Mouse (Mus musculus): ENCODE data around the gene Dctn3. TPM values are rescaled to one million over a fixed set of nuclear protein-coding genes. Genes with fewer than 3 reads are reported as not detected.

The Dctn3 gene
- polyA plus RNA-seq, 1 experiment: 155 TPM

- peaks cover 48% of the 10 kb centered on the region for H3K27me3 ChIP-seq (ENCODE audit: control insufficient read depth, insufficient read depth, insufficient read length)
- no peak overlapping the region for H3K4me3 ChIP-seq
- no peaks in the 10 kb centered on the region for H3K36me3 ChIP-seq (ENCODE audit: control insufficient read depth, insufficient read depth)
- no peak overlapping the region for H3K4me2 ChIP-seq (ENCODE audit: low read depth)
- TF ChIP-seq POLR2A (IDR thresholded peaks at IDR 0.05; ENCODE audit: insufficient read length, low read depth) (no peak), POLR2AphosphoS2 (IDR thresholded peaks at IDR 0.05; ENCODE audit: insufficient read length, low read depth) (no peak), SRF (IDR thresholded peaks at IDR 0.05; ENCODE audit: control insufficient read depth, insufficient read length, low read depth) (no peak)
- H3ac ChIP-seq (ENCODE audit: control insufficient read depth, insufficient read length): no peak overlapping the region
- H3K79me2 ChIP-seq (ENCODE audit: control insufficient read depth, insufficient read depth): no peaks in the 10 kb centered on the region
These were observed 50.9 kb downstream of the Dctn3 start for GRCm38 (mm10) chr4:41671963-41672480.

GRCm38 (mm10) chr4:41671500-41671899 lies 51.5 kb downstream of the Dctn3 start:
- Histone ChIP-seq H3K79me2 (ENCODE audit: control insufficient read depth, insufficient read depth) (no peaks in the 10 kb centered on the region), H3K27me3 (ENCODE audit: control insufficient read depth, insufficient read depth, insufficient read length) (peaks cover 43% of the 10 kb centered on the region), H3K36me3 (ENCODE audit: control insufficient read depth, insufficient read depth) (no peaks in the 10 kb centered on the region), H3K4me2 (ENCODE audit: low read depth) (no peak overlapping the region), H3ac (ENCODE audit: control insufficient read depth, insufficient read length) (no peak overlapping the region), H3K4me3 (no peak overlapping the region)
- TF ChIP-seq MAX (IDR thresholded peaks at IDR 0.05; ENCODE audit: low read depth): no peak
- no peak for TF ChIP-seq CEBPB (IDR thresholded peaks at IDR 0.05; ENCODE audit: insufficient read depth, poor library complexity, severe bottlenecking)
- TF ChIP-seq E2F4 (IDR thresholded peaks at IDR 0.05; ENCODE audit: insufficient read depth): no peak
- TF ChIP-seq MYOD1 (IDR thresholded peaks at IDR 0.05; ENCODE audit: control insufficient read depth in 1 of 3, insufficient read length in 2 of 3, low read depth in 2 of 3): no peak

GRCm38 (mm10) chr4:41670836-41671235 lies 52.1 kb downstream of the Dctn3 start:
- H3K4me2 ChIP-seq (ENCODE audit: low read depth): no peak overlapping the region
- H3K27me3 ChIP-seq (ENCODE audit: control insufficient read depth, insufficient read depth, insufficient read length): peaks cover 36% of the 10 kb centered on the region
- H3K36me3 ChIP-seq (ENCODE audit: control insufficient read depth, insufficient read depth): no peaks in the 10 kb centered on the region
- no peak overlapping the region for H3K4me3 ChIP-seq
- no peaks in the 10 kb centered on the region for H3K79me2 ChIP-seq (ENCODE audit: control insufficient read depth, insufficient read depth)
- no peak for TF ChIP-seq POLR2AphosphoS2 (IDR thresholded peaks at IDR 0.05; ENCODE audit: insufficient read length, low read depth)
- no peak for TF ChIP-seq REST (IDR thresholded peaks at IDR 0.05; ENCODE audit: insufficient read depth, insufficient read length)
- TF ChIP-seq E2F4 (IDR thresholded peaks at IDR 0.05; ENCODE audit: insufficient read depth): no peak
- no peak for TF ChIP-seq USF1 (IDR thresholded peaks at IDR 0.05; ENCODE audit: low read depth)
- no peak for TF ChIP-seq SRF (IDR thresholded peaks at IDR 0.05; ENCODE audit: control insufficient read depth, insufficient read length, low read depth)
- no peak for TF ChIP-seq TCF3 (IDR thresholded peaks at IDR 0.05; ENCODE audit: insufficient read length, low read depth)
- no peak for TF ChIP-seq POLR2A (IDR thresholded peaks at IDR 0.05; ENCODE audit: insufficient read length, low read depth)
- TF ChIP-seq MYOD1 (IDR thresholded peaks at IDR 0.05; ENCODE audit: control insufficient read depth in 1 of 3, insufficient read length in 2 of 3, low read depth in 2 of 3): no peak
- no peak for TF ChIP-seq TCF12 (IDR thresholded peaks at IDR 0.05; ENCODE audit: insufficient read depth, poor library complexity, severe bottlenecking)
- TF ChIP-seq CEBPB (IDR thresholded peaks at IDR 0.05; ENCODE audit: insufficient read depth, poor library complexity, severe bottlenecking): no peak
- TF ChIP-seq MYOG (IDR thresholded peaks at IDR 0.05; ENCODE audit: control insufficient read depth in 1 of 3, insufficient read depth in 1 of 3, insufficient read length in 2 of 3, low read depth in 2 of 3): no peak
- no peak for TF ChIP-seq MAX (IDR thresholded peaks at IDR 0.05; ENCODE audit: low read depth)
- H3ac ChIP-seq (ENCODE audit: control insufficient read depth, insufficient read length): no peak overlapping the region

GRCm38 (mm10) chr4:41666646-41667045 lies 56.3 kb downstream of the Dctn3 start:
- H3ac ChIP-seq (ENCODE audit: control insufficient read depth, insufficient read length): no peak overlapping the region
- peaks cover 6% of the 10 kb centered on the region for H3K27me3 ChIP-seq (ENCODE audit: control insufficient read depth, insufficient read depth, insufficient read length)
- H3K4me2 ChIP-seq (ENCODE audit: low read depth): no peak overlapping the region
- TF ChIP-seq REST (IDR thresholded peaks at IDR 0.05; ENCODE audit: insufficient read depth, insufficient read length): no peak
- no peak for TF ChIP-seq SRF (IDR thresholded peaks at IDR 0.05; ENCODE audit: control insufficient read depth, insufficient read length, low read depth)
- no peak for TF ChIP-seq MYOD1 (IDR thresholded peaks at IDR 0.05; ENCODE audit: control insufficient read depth in 1 of 3, insufficient read length in 2 of 3, low read depth in 2 of 3)
- no peak for TF ChIP-seq MYOG (IDR thresholded peaks at IDR 0.05; ENCODE audit: control insufficient read depth in 1 of 3, insufficient read depth in 1 of 3, insufficient read length in 2 of 3, low read depth in 2 of 3)
- H3K4me3 ChIP-seq: no peak overlapping the region
- no peaks in the 10 kb centered on the region for H3K36me3 ChIP-seq (ENCODE audit: control insufficient read depth, insufficient read depth)
- H3K79me2 ChIP-seq (ENCODE audit: control insufficient read depth, insufficient read depth): no peaks in the 10 kb centered on the region

GRCm38 (mm10) chr4:41665009-41665675 lies 57.8 kb downstream of the Dctn3 start:
- Histone ChIP-seq H3ac (ENCODE audit: control insufficient read depth, insufficient read length) (no peak overlapping the region), H3K36me3 (ENCODE audit: control insufficient read depth, insufficient read depth) (no peaks in the 10 kb centered on the region), H3K4me3 (no peak overlapping the region), H3K79me2 (ENCODE audit: control insufficient read depth, insufficient read depth) (no peaks in the 10 kb centered on the region), H3K27me3 (ENCODE audit: control insufficient read depth, insufficient read depth, insufficient read length) (no peaks in the 10 kb centered on the region), H3K4me2 (ENCODE audit: low read depth) (no peak overlapping the region)
- TF ChIP-seq USF1 (IDR thresholded peaks at IDR 0.05; ENCODE audit: low read depth): no peak
- TF ChIP-seq MYOD1 (IDR thresholded peaks at IDR 0.05; ENCODE audit: control insufficient read depth in 1 of 3, insufficient read length in 2 of 3, low read depth in 2 of 3): peak in 1 of 3 experiments; percentile 30

Other genes starting within 250 kb of the Dctn3 start
- gene AI464131, start 220.1 kb downstream of the Dctn3 start, polyA plus RNA-seq (2012; fragmentation: generic; extraction: Trizol): 33.9 TPM
- gene 1110017D15Rik, start 205.8 kb downstream of the Dctn3 start, polyA plus RNA-seq (2012; fragmentation: generic; extraction: Trizol): 0.06 TPM
- gene Fam219a, start 153.6 kb downstream of the Dctn3 start, polyA plus RNA-seq (2012; fragmentation: generic; extraction: Trizol): 2.7 TPM
- gene Dnaic1, start 153.4 kb downstream of the Dctn3 start, polyA plus RNA-seq (2012; fragmentation: generic; extraction: Trizol): 0.08 TPM
- gene Enho, start 82.8 kb downstream of the Dctn3 start, polyA plus RNA-seq (2012; fragmentation: generic; extraction: Trizol): 8.2 TPM
- gene Cntfr, start 26.1 kb downstream of the Dctn3 start, polyA plus RNA-seq (2012; fragmentation: generic; extraction: Trizol): 0.06 TPM
- gene Il11ra1, start 23.2 kb downstream of the Dctn3 start, polyA plus RNA-seq (2012; fragmentation: generic; extraction: Trizol): 3.3 TPM
- gene Rpp25l, start 9.6 kb downstream of the Dctn3 start, polyA plus RNA-seq (2012; fragmentation: generic; extraction: Trizol): 43.8 TPM
- gene Arid3c, start 8.0 kb upstream of the Dctn3 start, polyA plus RNA-seq (2012; fragmentation: generic; extraction: Trizol): not detected
- gene Galt, start 32.1 kb upstream of the Dctn3 start, polyA plus RNA-seq (2012; fragmentation: generic; extraction: Trizol): 2.1 TPM
- 98.6 TPM for gene Sigmar1, start 33.0 kb upstream of the Dctn3 start, polyA plus RNA-seq (2012; fragmentation: generic; extraction: Trizol)
- gene Ccl27a, start 51.1 kb upstream of the Dctn3 start, polyA plus RNA-seq (2012; fragmentation: generic; extraction: Trizol): not detected
- not detected for gene Gm21541, start 180.4 kb upstream of the Dctn3 start, polyA plus RNA-seq (2012; fragmentation: generic; extraction: Trizol)
- gene Gm20878, start 218.4 kb upstream of the Dctn3 start, polyA plus RNA-seq (2012; fragmentation: generic; extraction: Trizol): not detected
- not detected for gene Fam205a4, start 242.9 kb upstream of the Dctn3 start, polyA plus RNA-seq (2012; fragmentation: generic; extraction: Trizol)